Mouse (Mus musculus) bone marrow, adult 2 months (tissue): ENCODE results near the gene Usp47. TPM values are rescaled to one million over a fixed set of nuclear protein-coding genes. Genes with fewer than 3 reads are reported as not detected.

ENCODE experiments used
- H3K27ac ChIP-seq: fragments of 200-500 bp; 2 replicates; pipeline ENCODE4 v1.5.1; 2012; ENCODE audit warnings: low read depth, mild to moderate bottlenecking, control low read depth, inconsistent platforms, low read length; ENCODE audit not compliant: control insufficient read depth, poor library complexity, insufficient read depth
- H3K4me1 ChIP-seq: fragments of 200-500 bp; 2 replicates; pipeline ENCODE4 v1.6.1; 2011; ENCODE audit warnings: low read length; ENCODE audit not compliant: control insufficient read depth, insufficient read depth
- H3K4me3 ChIP-seq: fragments of 200-500 bp; replicated peaks from 2 replicates; pipeline ENCODE3; 2011; ENCODE audit warnings: mild to moderate bottlenecking, low read depth, low read length, control low read depth; ENCODE audit not compliant: control insufficient read depth
- CTCF ChIP-seq: fragments of 200-500 bp; IDR thresholded peaks from 2 replicates; pipeline ENCODE4 v1.5.1; 2011; ENCODE audit warnings: low read length, control low read depth; ENCODE audit not compliant: control insufficient read depth, insufficient read depth
- POLR2A ChIP-seq: fragments of 200-500 bp; IDR thresholded peaks from 2 replicates; pipeline ENCODE4 v1.6.1; 2011; ENCODE audit warnings: low read depth, mild to moderate bottlenecking, control low read depth, low read length, borderline replicate concordance; ENCODE audit not compliant: control insufficient read depth
- WGBS: fragments of 180-500 bp; shearing (Covaris S2); methylation state at CpG from one replicate; pipeline ENCODE4 v1.1.7; 2018; 5-methylcytosine and 5-hydroxymethylcytosine counted together
- polyA plus RNA-seq: library from polyadenylated mRNA; stranded (reverse); fragments of >200 nt; gene quantifications from 2 replicates; pipeline ENCODE4 v1.2.4, GENCODE M21; 2011; ENCODE audit warnings: low replicate concordance; ENCODE audit not compliant: missing spikeins, insufficient read depth, insufficient read length

The Usp47 gene
- polyA plus RNA-seq, 1 experiment = 25.5 TPM

- WGBS = 66% methylated on average over 4 of the region's 4 CpGs
- no peak overlapping the region for H3K27ac ChIP-seq
- no peak overlapping the region for H3K4me3 ChIP-seq
- TF ChIP-seq CTCF (no peak), POLR2A (no peak)
- no peaks in the 10 kb centered on the region; the same call in 1 of the 2 replicates for H3K4me1 ChIP-seq
Measured at GRCm38 (mm10) chr7:112143978-112144377, 120.7 kb downstream of the Usp47 start.

DNA sequence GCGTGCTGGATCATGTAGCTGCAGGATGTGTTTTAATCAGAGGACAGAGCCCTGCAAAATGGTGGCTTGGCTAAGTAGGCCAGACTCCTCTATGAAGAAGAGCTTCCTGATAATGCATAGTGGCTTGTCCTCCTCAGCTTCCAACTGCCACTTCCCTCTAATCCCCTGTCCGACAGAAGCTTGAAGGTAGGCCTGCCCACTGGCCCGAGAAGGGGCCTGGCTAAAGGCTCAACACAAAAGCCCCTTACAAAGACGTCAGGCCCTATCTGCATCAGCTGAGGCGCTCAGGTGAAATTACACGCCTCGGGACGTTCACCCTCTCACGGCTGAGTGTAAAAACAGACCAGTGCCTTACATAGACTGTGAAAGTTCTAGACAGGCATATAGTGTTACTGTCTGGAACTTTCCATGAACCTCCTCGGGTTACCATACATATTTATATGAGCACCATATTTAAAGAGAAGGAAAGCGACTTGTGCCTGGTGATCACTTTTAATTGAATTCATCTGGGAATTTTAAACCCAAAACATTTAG is 121.4 kb downstream of the Usp47 start:
- no peaks in the 10 kb centered on the region; the same call in 1 of the 2 replicates for H3K4me1 ChIP-seq
- TF ChIP-seq POLR2A = no peak
- TF ChIP-seq CTCF = no peak
- 85% methylated on average over 11 of the region's 11 CpGs for WGBS
- no peak overlapping the region for H3K4me3 ChIP-seq
- no peak overlapping the region for H3K27ac ChIP-seq

GRCm38 (mm10) chr7:112147979-112148378 is 124.7 kb downstream of the Usp47 start:
- Histone ChIP-seq H3K27ac (no peak overlapping the region), H3K4me3 (no peak overlapping the region), H3K4me1 (no peaks in the 10 kb centered on the region; the same call in none of the 2 replicates)
- 38% methylated on average over 2 of the region's 2 CpGs for WGBS
- TF ChIP-seq CTCF = no peak
- TF ChIP-seq POLR2A = no peak

DNA sequence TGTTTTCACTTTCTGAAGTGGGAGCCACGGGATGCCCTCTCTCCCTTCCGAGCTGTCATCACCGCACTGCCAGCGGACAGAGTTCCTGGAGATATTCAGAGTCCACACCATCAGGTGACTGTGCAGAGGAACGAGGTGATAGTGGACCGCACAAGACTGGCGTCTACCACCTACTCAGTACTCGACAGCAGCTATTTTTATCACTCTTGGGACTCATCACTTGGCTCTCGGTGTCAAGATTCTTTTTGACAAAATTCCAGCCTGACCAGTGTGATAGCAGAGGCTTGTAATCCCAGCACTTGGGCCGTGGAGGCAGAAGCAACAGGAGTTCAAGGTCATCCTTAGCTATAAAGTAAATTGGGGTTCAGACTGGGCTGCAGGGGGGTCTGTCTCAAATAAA is 125.8 kb downstream of the Usp47 start:
- 85% methylated on average over 10 of the region's 10 CpGs for WGBS
- Histone ChIP-seq H3K4me3 (no peak overlapping the region), H3K4me1 (no peaks in the 10 kb centered on the region; the same call in 1 of the 2 replicates), H3K27ac (no peak overlapping the region)
- no peak for TF ChIP-seq POLR2A
- no peak for TF ChIP-seq CTCF

DNA sequence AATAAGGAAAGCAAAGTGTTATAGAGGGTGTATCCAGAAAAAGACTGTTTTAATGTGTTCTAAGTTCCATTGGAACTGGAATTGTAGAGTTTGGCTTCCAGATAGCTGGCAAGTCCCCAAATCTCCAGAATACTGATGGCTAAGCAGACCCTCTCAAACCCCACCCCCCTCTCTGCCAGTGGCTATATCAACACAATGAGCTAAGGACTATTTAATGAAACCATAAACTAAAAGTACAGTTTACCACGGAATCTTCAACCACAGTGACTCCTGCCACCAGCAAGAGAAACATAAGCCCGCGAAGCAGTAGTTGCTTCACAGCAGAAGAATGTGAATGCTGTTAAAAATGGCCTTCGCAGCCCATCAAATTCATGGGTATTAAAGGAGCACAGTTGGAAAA is 131.1 kb downstream of the Usp47 start:
- WGBS = 77% methylated on average over 4 of the region's 4 CpGs
- Histone ChIP-seq H3K27ac (no peak overlapping the region), H3K4me1 (no peaks in the 10 kb centered on the region; the same call in 1 of the 2 replicates), H3K4me3 (no peak overlapping the region)
- TF ChIP-seq POLR2A = no peak
- no peak for TF ChIP-seq CTCF

GRCm38 (mm10) chr7:112155194-112155593 is 131.9 kb downstream of the Usp47 start:
- TF ChIP-seq CTCF (no peak), POLR2A (no peak)
- Histone ChIP-seq H3K4me3 (no peak overlapping the region), H3K27ac (no peak overlapping the region), H3K4me1 (no peaks in the 10 kb centered on the region; the same call in 1 of the 2 replicates)
- 40% methylated on average over 1 of the region's 1 CpGs for WGBS

DNA sequence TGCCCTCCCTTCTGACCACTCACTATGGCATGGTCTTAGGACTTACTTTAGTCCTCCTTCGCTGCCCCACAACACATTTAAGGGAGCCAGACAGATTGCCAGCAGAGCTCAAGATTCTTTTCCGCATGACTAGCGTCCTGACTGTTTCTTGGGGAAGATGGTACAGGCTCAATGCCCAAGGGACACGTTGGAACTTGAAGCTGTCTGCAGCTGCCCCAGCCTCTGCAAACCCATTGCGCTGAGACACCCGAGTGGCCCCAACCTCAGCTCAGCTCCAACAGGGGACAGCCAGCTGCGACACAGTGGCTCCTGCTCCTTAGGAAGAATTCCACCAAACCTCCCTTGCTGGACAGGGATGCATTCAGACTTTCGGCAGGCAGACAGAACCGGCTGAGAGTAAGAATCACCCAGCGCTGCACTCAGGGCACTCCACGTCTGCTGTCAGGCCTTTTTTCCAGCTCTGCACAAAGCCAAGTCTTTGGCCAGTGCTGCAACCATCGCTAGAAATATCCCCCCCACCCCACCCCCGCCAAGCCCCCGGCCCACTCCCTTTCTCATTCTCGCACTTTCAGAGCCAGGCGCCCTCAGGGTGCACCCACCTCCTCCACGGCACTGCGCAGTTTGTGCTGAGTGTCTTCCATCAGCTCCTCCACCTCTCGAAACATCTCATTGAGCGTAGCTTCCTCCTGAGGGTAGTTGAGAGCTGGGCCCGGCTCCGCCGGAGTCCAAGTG is 134.4 kb downstream of the Usp47 start:
- 25% methylated on average over 23 of the region's 23 CpGs for WGBS
- Histone ChIP-seq H3K4me3 (no peak overlapping the region), H3K27ac (no peak overlapping the region), H3K4me1 (no peaks in the 10 kb centered on the region; the same call in 1 of the 2 replicates)
- TF ChIP-seq POLR2A (no peak), CTCF (no peak)

- no peak overlapping the region for H3K4me3 ChIP-seq
- WGBS = 3% methylated on average over 23 of the region's 23 CpGs
- TF ChIP-seq POLR2A (no peak), CTCF (no peak)
- H3K4me1 ChIP-seq = no peaks in the 10 kb centered on the region; the same call in 1 of the 2 replicates
- H3K27ac ChIP-seq = no peak overlapping the region
Measured at GRCm38 (mm10) chr7:112158316-112158741, 135.0 kb downstream of the Usp47 start.

GRCm38 (mm10) chr7:112158942-112159341 is 135.6 kb downstream of the Usp47 start, which contains the start of gene Dkk3:
Gene Dkk3 (minus strand): TSS chr7:112159057.
- no peak for TF ChIP-seq CTCF

More at GRCm38 (mm10) chr7:112158942-112159341, 135.6 kb downstream of the Usp47 start, which contains the start of gene Dkk3:
- Histone ChIP-seq H3K4me3 (no peak within 1 kb of the TSS), H3K27ac (no peak within 1 kb of the TSS), H3K4me1 (no peaks in the 10 kb centered on the region; the same call in 1 of the 2 replicates)
- 19% methylated on average over 21 of the region's 21 CpGs for WGBS
